Mouse (Mus musculus): Measurements from ENCODE around the gene Gfpt1. TPM values are rescaled to one million over a fixed set of nuclear protein-coding genes. Genes with fewer than 3 reads are reported as not detected.

The Gfpt1 gene
- 10 to 100 TPM; 35.9 to 36.4 TPM for total RNA-seq (2023)

DNA sequence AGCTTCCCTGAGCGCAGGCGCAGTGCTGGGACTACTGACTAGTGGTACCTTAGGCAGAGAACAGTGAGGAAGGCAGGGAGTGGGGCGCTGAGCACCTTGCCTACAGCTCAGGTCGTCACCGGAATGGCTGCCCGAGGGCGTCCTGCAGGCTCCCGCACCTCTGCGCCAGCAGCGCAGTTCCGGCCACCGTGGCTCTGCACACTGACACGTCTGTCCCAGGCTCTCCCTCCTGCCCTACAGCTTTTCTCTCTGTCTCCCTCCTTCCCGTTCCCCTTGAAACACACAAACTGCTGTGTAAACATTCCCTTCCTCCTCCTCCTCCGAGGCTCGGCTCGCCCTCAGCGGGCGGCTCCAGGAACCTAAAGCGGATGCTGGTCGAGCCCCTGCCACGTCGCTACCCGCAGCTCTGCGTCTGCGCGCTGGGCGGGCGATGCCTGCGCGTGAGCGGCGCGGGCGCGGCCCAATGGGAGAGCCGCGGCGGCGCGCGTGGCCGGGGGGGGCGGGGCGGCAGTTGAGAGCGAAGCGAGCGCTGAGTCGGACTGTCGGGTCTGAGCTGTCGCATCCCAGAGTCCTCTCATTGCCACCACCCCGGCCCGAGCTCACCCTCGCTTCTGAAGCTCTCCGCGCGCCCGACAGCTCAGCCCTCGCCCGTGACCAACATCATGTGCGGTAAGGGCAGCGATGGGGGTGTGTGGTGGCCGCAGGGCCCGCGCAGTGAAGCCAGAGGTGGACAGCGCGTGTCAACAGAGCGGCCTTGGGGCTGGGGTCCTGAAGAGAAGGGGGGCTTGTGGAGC lies at the start of gene Gfpt1:
Gfpt1 (plus strand) TSS at position 510 of the 794 bp plus-strand sequence.

DNA sequence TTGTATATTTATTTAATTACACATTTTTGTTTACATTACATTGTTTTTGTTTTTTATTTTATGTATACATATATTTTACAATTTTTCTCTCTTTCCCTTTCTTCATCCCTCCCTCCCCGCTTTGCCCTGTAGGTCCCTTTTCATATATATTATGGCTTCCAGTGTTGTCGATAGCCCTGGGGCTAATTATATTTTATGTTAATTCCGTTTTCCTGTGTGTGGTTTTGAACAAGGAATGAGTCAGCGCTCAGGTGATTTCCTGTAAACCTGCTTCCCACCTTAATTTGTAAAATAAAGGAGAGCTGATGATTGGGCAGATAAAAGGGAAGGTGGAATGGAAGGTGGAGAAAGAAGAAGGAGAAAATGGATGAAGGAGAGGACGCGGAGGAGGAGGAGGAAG lies 33.8 kb upstream of the Gfpt1 start, which contains the start of gene Nfu1:
Nfu1 (plus strand) TSS at position 350 of the 400 bp plus-strand sequence.

DNA sequence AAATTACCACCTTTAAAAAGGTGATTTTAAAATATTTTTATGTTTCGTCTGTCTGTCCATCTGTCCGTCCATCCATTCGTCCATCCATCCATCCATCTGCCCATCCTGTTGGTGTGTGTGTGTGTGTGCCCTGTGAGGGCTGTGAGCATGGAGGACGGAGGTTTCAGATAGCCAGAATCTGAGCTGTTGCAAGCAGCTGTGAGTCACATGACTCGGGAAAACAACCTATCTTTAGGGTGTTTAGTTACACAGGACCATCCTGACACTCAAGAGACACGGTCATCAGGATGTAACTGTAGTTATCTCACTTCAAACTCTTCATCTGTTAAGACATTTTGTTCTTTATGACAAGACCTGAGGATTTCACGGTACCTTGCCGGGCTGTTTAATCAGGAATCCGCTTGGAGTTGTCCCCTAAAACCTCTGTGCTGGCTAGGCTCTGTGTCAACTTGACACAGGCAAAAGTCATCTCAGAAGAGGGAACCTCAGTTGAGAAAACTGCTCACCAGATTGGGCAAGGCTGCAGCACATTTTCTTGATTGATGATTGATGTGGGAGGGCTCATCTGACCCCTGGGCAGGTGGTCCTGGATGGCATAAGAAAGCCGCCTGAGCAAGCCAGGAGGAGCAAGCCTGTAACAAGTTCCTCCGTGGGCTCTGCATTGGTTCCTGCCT lies 61.6 kb downstream of the Gfpt1 start, which contains the start of gene D6Ertd527e:
D6Ertd527e (plus strand) TSS at position 624 of the 674 bp plus-strand sequence.

Other genes starting within 250 kb of the Gfpt1 start
- gene Anxa4, start 249.3 kb upstream of the Gfpt1 start, total RNA-seq (2023): 10 to 100 TPM in 1 of 2 experiments, 1 to 10 TPM in 1; 8.5 to 10.9 TPM
- gene Aak1, start 193.3 kb upstream of the Gfpt1 start, total RNA-seq (2023): 10 to 100 TPM; 85.9 to 93.4 TPM
- gene Nfu1, start 33.6 kb upstream of the Gfpt1 start, total RNA-seq (2023): 10 to 100 TPM; 64.7 to 86.4 TPM
- under 1 TPM in 1 of 2 experiments, not detected in 1; 0.99 TPM for gene D6Ertd527e, start 61.9 kb downstream of the Gfpt1 start, total RNA-seq (2023)

Measured in B cell, adult 67 days (primary cell).